Mouse (Mus musculus) adrenal gland, adult 2 months (tissue): ENCODE data around the gene Ppp1r13b. TPM values are rescaled to one million over a fixed set of nuclear protein-coding genes. Genes with fewer than 3 reads are reported as not detected.
A peak's percentile ranks its signal among the peaks of the same experiment; 100 is the strongest.

Experiments
- DNase-seq: peaks from one replicate; pipeline ENCODE4 v3.0.0; 2021
- polyA plus RNA-seq: library from polyadenylated mRNA; depleted of rRNA; stranded (reverse); fragments of >200 nt; gene quantifications from 2 replicates; pipeline ENCODE4 v1.2.3, GENCODE M21; 2012
- total RNA-seq, 2 experiments: library from RNA; stranded (reverse); gene quantifications; 2 replicates each; pipeline ENCODE4 v1.2.3; 2021

The Ppp1r13b gene
- total and polyA plus RNA-seq, 3 experiments = 6.6 to 15.9 (median 13.8) TPM

DNA sequence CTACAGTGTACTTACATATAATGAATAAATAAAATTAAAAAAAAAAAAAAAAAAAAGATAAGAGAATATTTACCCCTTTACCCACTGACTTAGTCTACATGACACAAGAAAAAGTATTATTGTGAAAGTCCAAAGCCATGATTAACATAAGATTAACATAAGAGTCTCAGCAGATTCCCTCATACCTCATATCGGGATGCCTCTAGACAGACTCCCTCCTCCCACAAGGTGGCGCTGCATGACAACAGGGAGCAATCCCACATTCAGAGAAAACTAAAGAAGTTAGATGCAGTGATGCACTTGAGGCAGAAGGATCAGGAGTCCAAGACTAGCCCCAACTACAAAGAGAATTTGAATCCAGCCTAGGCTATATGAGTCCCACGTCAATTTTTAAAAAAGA lies 29.7 kb downstream of the Ppp1r13b start:
- peak; percentile 75 for DNase-seq

DNA sequence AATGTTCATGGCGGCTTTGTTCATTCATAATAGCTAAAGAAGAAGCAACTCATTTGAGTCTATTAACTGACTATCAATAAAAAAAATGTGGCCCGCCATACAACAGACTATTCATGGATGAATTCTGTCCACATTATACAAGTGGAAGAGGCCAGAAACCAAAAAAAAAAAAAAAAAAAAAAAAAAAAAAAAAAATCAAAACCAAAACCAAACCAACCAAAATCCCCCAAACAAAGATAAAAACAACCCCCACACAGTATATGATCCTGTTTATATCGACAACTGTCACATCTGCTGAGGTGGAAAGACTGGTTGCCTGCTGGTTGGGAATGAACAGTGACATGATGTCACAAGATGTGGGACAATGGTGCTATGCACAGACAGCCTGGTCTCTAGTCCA lies 32.4 kb downstream of the Ppp1r13b start:
- no peak for DNase-seq

DNA sequence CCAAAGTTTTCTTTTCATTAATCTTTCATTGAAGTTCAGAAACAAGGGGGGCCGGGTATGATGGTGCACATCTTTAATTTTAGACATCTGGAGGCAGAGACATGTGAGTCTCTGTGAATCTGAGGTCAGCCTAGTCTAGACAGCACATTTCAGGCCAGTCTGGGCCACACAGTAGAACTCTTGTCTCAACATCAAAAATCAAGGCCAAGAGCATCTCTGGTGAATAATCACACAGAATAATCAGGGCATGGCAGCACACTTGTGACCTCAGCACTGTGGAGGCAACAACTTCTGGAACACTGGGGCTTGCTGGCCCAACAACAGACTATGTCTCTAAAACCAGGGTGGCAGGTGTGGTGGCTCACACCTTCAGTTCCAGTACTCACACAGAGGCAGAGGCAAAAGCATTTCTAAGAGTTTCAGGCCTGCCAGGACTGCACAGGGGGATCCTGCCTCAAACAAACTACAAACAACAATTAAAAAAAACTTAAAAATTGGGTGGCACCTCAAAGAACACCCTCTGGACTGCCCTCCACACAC lies 33.2 kb downstream of the Ppp1r13b start:
- peak; percentile 50 for DNase-seq

DNA sequence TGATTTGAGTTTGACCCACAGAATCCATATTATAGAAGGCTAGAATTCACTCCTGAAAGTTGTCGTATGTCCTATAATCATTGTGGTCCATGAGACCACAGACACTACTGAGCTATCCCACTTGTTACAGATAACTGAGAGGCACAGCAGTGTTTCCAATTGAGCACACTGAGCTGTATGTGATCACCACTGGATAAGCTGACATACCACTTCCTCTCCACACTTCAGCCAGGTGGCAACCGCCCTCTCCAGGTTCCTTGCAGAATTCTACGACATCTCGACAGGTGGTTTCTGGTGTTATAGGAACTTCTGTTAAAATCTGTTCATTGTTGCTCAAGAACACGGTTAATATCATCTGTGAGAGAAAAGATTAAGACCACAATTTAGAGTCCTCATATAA lies 35.8 kb downstream of the Ppp1r13b start:
- DNase-seq = no peak

DNA sequence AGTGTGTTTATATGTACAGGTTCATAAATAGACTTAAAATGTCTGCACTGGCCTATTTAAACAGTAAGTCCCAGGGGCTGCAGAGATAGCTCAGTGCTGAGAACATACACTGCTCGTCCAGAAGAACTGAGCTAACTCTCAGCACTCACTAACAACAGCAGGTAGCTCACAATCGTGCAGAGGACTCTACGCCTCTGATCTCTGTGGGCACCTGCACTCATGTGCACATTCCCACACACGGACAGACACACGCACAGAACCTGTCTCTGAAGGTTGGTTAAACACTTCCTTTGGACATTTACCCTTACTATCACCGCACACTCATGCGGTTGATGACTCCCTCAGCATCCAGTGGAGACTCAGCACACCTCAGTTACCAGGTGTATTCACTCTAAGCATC lies 37.1 kb downstream of the Ppp1r13b start:
- no peak for DNase-seq

DNA sequence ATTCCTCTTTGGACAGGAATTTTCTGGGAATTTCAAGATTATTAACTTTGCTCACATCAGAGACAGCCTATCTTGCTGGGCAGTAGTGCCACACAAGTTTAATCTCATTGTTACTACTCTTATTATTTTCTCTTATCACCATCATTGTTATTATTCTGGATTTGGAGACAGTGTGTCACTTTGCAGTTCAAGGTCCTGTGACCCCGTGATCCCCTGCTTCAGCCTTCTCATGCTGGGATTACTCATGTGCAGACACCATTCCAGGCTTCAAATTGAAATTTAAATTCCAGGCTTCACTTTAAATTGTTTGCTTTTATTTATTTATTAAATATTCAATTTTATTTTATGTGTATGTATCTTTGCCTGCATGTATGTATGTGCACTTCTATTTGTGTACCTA lies 38.1 kb downstream of the Ppp1r13b start:
- DNase-seq = peak; percentile 59

DNA sequence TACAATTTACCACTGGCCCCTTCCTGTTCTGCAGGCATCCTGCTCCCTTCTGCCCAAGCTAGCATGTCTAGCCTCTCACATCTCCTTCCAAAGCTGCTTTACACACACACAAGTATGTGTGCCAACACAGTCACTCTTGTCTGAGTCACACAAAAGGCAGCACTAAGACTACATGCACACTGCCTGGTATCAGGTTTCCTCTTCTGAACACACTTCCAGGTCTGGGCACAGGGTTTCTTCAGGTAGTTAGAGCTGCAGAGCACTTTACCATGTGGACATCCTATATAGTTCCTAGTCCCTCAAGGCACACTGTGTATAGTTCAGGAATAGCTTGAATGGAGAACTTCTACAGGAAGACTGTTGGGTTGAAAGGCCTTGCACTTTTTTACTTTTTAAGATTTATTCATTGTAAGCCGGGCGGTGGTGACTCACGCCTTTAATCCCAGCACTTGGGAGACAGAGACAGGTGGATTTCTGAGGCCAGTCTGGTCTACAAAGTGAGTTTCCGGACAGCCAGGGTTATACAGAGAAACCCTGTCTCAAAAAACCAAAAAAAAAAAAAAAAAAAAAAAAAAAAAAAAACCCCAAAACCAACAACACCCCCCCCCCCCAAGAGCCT lies 43.6 kb downstream of the Ppp1r13b start:
- DNase-seq = peak; percentile 84

DNA sequence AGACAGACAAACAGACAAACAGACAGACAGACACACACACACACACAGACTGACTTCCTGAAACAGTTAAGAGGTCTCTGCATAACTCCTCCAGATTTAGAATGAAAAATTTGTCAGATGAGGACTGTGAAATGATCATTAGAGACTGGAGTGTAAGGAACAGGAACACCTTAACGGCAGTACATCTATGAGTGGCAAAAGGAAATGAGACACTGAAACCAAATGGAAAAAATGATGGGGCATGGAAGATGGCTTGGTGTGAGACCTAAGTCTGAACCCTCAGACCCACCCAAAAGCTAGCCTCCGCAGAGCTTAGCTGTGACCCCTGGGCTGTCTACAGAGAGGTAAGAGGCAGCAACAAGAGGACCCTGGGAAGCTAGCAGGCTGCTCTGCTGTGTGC lies 52.5 kb downstream of the Ppp1r13b start:
- no peak for DNase-seq

DNA sequence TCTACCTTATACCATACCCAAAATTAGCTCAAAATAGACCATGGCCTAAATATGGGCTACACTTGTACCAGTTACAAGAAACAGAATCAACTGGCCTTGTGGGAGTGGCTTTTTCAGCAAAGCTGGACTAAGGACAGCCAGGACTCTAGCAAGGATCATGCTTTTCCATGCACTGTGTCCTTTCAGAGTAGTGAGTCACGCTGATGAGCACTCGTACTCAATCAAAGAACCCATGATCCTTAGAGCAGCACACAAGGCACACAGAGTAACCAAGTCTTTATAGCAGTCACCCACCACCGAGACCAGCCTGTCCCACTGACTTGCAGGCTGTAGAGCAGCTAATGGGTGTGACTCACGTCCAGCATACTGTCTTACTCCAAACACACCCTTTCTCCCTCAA lies 54.4 kb downstream of the Ppp1r13b start:
- DNase-seq = peak; percentile 69

DNA sequence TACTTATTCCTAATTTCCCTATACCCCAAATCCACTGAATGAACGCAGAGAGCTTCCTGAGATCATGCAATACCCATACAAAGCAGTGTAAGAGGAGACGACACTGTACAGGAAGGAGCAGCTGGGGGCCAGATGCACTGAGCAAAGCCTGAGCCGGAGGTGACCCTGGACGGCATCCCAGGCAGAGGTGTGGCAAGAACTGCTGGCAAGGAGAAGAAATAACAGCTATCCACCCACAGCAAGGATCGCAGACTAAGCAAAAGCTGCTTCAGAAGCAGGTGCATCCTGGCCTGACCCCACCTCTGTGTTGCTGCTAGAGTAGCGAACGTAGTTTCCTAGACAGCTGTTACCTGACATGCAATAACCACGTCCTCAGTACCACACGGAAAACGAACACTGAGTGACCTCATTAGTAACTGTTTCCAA lies 54.9 kb downstream of the Ppp1r13b start:
- DNase-seq = peak; percentile 85

DNA sequence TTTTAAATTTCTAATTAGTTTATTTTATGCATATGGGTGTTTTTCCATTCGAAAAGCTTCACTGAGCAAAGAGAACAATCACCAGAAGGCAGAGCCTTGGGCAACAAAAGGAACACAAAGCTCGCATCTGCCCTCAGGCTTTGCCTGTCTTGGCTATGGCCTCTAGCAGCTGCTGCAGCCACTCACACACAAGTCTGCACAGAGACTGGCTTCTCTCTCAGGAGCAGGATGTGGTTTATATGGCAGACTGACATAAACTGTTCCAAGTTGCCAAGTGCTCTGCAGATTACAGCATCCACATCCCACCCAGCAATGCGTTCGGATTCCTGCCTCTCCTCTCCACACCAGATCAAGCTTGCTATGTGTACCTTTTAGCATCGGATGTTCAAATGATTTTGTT lies 56.2 kb downstream of the Ppp1r13b start:
- DNase-seq = no peak

DNA sequence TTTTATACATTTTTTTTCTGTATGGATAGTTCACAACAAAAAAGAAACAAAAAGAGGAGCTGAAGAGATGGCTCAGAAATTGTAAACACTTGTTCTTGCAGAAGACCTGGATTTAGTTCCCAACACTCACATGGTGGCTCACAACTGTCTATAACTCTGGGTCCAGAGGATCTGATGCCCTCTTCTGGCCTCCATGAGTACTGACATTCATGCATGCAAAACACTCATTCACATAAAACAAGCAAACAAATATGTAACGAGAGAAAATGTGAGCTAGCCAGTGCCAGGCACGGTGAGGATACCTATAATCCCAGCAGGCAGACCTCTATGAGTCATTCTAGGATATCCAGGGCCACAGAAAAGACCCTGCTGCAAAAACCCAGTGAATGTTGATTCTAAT lies 56.7 kb downstream of the Ppp1r13b start:
- no peak for DNase-seq

DNA sequence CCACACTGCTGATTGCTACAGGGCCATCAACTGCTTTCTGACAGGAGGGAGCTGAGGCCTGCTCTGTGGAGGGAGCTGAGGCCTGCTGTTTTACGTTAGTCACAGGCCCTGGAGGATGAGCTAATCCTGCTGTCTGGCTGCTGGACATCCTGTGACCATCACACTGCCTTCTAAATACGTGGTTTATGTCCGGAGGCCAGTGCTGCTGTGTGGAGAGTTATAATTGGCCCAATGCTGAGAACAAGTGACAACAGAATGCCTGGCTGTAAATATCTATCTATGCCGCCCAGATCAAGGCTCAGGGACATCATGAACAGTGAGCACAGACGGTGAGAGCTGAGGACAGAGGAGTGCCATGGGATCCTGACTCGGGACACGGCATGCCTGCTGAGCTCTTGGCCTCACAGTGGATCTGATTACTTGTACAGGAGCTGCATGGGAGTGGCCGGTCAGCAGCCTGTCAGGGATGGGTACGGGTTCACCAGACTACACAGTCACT lies 59.6 kb downstream of the Ppp1r13b start:
- DNase-seq = peak; percentile 31

DNA sequence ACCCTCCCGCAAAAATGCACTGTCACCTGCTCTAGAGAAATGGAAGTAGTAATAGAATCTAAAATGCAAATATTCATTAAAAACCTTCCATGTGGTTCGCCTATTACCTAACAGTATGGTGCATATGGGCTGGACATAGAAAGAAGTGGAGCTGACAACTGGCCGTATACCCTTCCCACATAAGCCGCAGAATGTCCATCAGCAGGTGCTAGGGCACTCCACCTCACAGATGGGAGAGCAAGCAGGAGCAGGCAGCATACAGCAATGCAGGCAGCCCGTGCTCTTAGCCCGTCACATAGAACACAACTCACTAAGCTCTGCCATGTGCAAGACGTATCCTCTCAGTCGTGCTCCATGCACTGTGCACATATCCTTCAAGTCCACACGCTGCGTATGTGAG lies 61.1 kb downstream of the Ppp1r13b start:
- no peak for DNase-seq

DNA sequence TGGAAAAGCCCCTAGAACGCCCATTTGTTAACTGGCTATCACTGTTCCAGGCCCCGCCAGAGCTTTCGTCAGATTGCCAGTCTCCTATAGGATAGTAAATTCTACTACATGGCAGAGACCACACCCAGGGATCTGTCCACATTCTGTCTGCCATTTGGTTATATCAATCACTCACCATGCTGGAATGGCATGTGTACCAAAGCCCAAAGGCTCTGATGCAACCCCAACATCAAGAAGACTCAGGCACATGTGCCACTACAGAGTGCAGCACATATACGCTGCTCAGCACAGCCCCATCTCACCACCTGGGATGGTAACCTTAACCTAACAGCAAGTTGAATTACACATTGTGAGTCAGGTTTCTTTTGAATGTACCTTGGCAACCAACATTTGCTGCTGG lies 62.0 kb downstream of the Ppp1r13b start:
- DNase-seq = no peak

DNA sequence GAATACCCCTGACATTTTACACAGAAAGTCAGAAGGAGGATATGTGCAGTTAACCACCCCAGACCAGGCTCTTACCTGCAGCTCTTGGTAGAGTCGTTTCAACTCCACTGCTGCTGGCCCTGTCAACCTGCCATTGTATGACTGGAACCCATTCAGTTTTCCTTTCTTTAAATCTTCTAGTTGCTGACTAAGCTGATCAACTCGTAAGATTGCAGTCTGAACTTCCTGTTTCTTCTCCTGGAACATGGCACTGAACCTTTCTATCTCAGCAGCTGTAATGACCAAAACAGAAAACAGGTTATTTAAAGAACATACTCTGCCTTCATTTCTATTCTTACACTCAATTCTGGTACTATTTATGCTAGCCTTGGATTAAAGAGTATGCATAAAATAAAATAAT lies 64.4 kb downstream of the Ppp1r13b start:
- no peak for DNase-seq

DNA sequence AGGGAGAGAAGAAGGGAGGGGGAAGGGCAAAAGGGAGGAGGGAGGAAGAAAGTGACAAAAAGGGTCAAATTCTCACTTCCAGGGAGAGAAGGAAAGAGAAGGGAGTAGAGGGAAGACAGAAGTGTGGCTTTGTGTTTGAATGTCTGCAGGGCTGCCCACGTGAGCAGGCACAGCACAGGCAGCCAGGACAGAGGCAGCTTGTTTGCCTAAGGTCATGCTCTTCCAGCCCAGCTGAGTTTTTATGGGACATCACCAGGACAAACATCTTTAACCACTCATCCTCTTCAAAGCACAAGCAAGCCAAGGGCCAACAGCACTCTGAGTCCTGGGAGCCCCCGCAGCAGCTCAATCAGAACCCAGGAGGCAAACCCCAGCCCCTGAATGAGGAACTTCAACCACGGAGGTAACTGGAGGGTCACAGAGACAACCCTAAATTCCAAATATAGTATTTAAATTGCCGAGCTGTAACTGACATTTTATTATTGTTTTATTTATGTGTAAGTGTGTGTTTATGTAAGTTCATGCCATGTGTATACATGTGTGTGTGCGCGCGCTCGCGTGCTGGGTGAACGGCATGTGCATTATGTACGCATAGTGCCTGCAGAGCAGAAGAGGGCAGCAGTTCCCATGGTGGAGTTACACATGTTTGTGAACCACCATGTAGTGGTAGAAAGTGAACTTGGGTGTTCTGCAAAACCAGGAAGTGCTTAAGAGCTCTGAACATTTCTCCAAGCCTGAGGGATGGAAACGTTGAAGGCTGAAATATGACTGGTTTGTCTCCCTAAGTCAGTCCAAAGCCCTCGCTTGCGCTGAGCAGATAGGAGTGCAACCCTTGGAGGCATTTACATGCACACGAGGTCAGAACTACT lies 65.1 kb downstream of the Ppp1r13b start:
- no peak for DNase-seq

DNA sequence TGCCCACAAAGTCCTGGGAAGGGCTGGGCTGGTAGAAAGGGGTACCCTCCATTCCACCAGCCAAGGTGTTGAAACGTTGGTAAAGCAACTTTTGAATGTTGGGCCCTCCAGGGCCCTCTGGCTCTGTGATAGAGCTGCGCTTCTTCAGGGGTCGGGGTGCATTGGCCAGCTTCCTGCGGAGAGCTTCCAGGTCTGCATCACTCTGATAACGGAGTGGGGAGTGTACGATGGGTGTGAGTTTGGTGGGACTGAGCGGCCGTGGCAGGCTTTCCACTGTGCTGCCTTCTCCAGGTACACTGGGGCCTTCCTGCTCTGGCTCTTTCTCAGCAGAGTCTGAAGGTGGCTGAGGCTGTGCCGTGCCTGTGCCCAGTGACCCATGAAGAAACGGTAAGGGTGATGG lies 74.5 kb downstream of the Ppp1r13b start:
- DNase-seq = no peak

DNA sequence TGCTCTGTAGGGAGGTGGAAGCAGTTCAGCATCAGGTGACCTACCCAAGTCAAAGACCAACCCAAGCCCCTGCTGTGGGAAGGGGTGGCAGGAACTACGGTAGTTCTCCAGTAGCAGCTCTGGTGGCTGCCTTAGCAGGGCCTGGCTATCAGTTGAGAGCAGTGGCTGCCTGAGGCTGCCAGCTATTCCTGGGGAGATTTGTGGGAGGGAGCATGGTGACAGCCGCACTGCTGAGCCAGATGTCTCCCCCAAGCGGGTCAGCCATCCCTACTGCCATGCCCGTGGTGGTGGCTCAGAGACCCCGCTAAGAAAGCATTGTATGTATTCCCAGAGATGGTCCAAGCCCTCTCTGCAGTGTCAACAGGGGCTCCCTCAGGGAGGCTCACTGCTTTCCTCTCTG lies 75.3 kb downstream of the Ppp1r13b start:
- DNase-seq = no peak

DNA sequence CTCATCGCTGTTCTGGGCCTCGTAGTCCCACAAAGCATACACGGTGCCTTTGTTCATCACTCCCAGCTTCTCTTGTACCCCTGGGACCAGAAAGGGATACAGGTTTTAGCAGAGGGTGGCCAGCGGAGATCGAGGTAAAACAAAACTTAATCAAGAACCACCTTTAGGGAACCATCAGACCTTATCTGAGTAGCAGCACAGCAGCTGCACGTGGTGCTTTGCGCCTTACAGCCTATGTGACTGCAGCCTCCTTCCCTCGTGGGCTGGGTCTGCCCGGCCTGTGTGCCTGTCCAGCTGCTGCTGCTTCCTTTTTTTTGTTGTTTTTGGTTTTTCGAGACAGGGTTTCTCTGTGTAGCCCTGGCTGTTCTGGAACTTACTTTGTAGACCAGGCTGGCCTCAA lies 77.5 kb downstream of the Ppp1r13b start:
- no peak for DNase-seq

DNA sequence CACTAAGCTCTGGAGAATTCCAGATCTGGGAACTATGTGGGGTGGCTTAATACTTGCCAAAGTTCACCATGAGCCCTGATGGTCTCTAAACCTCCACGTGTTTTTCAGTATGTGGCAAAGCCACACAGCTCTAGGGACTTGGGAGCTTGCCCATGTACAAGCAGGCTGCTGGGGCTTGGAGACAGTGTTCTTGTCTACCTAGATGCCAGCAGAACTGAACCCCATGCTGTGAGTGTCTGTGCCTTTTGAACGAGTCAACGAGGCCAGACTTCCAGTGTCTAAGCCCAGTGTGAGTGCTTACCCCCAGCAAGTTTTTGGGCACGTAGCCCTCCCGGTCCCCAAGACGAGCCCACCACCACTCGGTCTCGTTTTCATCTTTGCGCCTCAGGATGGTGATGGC lies 78.0 kb downstream of the Ppp1r13b start:
- DNase-seq = no peak

DNA sequence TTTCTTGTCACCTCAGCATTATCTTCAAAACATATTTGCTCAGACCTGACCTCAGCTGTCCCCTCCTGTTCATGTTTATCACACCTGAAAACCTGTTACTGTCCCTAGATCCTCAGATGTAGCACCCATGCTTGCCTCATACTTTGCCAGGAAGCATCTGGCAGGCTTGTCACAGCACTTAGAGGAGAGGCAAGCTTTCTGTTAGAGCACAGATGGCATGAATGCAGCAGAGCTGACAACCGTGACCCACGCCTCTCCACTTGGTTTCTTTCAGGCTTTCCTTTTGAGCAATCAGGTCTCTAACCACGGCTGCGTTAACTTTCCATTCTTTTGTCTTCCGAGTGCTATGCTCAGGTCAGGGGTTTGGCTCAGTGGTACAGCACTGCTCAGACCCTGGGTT lies 78.5 kb downstream of the Ppp1r13b start:
- no peak for DNase-seq

DNA sequence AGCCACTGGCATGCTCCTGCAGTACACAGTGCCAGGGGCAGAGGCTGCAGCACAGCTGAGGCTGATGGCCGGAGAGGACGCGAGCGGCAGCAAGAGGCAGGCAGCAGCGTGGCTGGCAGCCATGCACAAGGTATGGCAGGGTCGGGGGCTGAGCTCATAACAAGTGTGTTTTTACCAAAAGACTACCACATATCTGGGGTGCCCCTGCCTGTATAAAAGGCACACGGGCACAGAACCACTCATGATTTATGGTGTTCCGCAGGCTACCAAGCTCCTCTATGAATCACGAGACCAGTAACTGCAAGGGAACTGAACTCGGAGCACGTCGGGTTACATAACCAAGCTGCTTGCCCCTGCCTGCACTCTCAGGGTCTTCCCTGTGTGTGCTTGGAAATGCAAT lies 80.4 kb downstream of the Ppp1r13b start:
- DNase-seq = no peak
